Mouse (Mus musculus) lung, adult 2 months (tissue): Measurements from ENCODE around the gene Fbxo45. TPM values are rescaled to one million over a fixed set of nuclear protein-coding genes. Genes with fewer than 3 reads are reported as not detected.
"Not testable (repeated sequence)": the region's sequence is repeated elsewhere in the genome, so short reads cannot be mapped to it uniquely, and the experiment has no call there.

Experiments
- DNase-seq: peaks from one replicate; pipeline ENCODE4 v3.0.0; 2022
- H3K4me1 ChIP-seq: fragments of 200-500 bp; 2 replicates; pipeline ENCODE4 v1.6.1; 2011; ENCODE audit warnings: low read length; ENCODE audit not compliant: control insufficient read depth, insufficient read depth
- H3K4me3 ChIP-seq: fragments of 200-500 bp; replicated peaks from 2 replicates; pipeline ENCODE3; 2011; ENCODE audit warnings: low read depth, mild to moderate bottlenecking, control low read depth, low read length; ENCODE audit errors: extremely low read depth
- CTCF ChIP-seq: fragments of 200-500 bp; IDR thresholded peaks from 2 replicates; pipeline ENCODE4 v1.5.1; 2011; ENCODE audit warnings: mild to moderate bottlenecking, low read length, control low read depth; ENCODE audit not compliant: insufficient read depth
- POLR2A ChIP-seq: fragments of 200-500 bp; IDR thresholded peaks from 2 replicates; pipeline ENCODE4 v1.6.1; 2011; ENCODE audit warnings: low read depth, mild to moderate bottlenecking, control low read depth, low read length, borderline replicate concordance; ENCODE audit errors: extremely low read depth
- WGBS: fragments of 180-500 bp; shearing (Covaris S2); methylation state at CpG from one replicate; pipeline ENCODE4 v1.1.7; 2018; 5-methylcytosine and 5-hydroxymethylcytosine counted together
- polyA plus RNA-seq: library from polyadenylated mRNA; depleted of rRNA; stranded (reverse); fragments of >200 nt; gene quantifications from 2 replicates; pipeline ENCODE4 v1.2.3, GENCODE M21; 2012; rRNA removed

Fbxo45 gene
- polyA plus RNA-seq, result 3.7 and 5.2 TPM in 2 replicates

- 1% methylated on average over 47 of the region's 48 CpGs for WGBS
- peak within 1 kb of the TSS; percentile 77 for H3K4me3 ChIP-seq
- TF ChIP-seq POLR2A (peak; percentile 89), CTCF (no peak)
- peak; percentile 96 for DNase-seq
- H3K4me1 ChIP-seq, result no peaks in the 10 kb centered on the region; the same call in 1 of the 2 replicates
Measured at GRCm38 (mm10) chr16:32246952-32247370, at the start of gene Fbxo45, which contains the start of gene Wdr53. Gene Fbxo45, minus strand, starts transcription at chr16:32247158. Gene Wdr53, plus strand, starts transcription at chr16:32247227.

- WGBS, result 96% methylated on average over 4 of the region's 4 CpGs
- no peak for DNase-seq
- TF ChIP-seq POLR2A (no peak), CTCF (no peak)
- Histone ChIP-seq H3K4me1 (no peaks in the 10 kb centered on the region), H3K4me3 (no peak overlapping the region)
Measured at GRCm38 (mm10) chr16:32291821-32292220, 44.9 kb upstream of the Fbxo45 start.

- DNase-seq, result no peak
- no peak overlapping the region for H3K4me3 ChIP-seq
- H3K4me1 ChIP-seq, result peaks cover 6% of the 10 kb centered on the region
- TF ChIP-seq CTCF (no peak), POLR2A (no peak)
Measured at GRCm38 (mm10) chr16:32282608-32283007, 35.6 kb upstream of the Fbxo45 start.

- no peak for DNase-seq
- H3K4me3 ChIP-seq, result no peak overlapping the region
- H3K4me1 ChIP-seq, result peaks cover 11% of the 10 kb centered on the region
- WGBS, result 98% methylated on average over 8 of the region's 8 CpGs
- no peak for TF ChIP-seq CTCF
- TF ChIP-seq POLR2A, result no peak
Measured at GRCm38 (mm10) chr16:32280211-32280610, 33.3 kb upstream of the Fbxo45 start.

GRCm38 (mm10) chr16:32278396-32278795 is 31.4 kb upstream of the Fbxo45 start:
- no peak for DNase-seq
- Histone ChIP-seq H3K4me3 (peak overlapping the region; percentile 84), H3K4me1 (peaks cover 11% of the 10 kb centered on the region)
- WGBS, result 27% methylated on average over 7 of the region's 7 CpGs
- TF ChIP-seq CTCF, result no peak
- no peak for TF ChIP-seq POLR2A

GRCm38 (mm10) chr16:32277308-32278256 is 30.6 kb upstream of the Fbxo45 start, which contains the start of gene Rnf168:
Gene Rnf168, plus strand, starts transcription at chr16:32277459.
- TF ChIP-seq CTCF (no peak), POLR2A (peak; percentile 71; the same call in 1 of the 2 replicates)
- peak within 1 kb of the TSS; percentile 84 for H3K4me3 ChIP-seq
- WGBS, result under 1% methylated on average over 75 of the region's 75 CpGs
- peaks cover 11% of the 10 kb centered on the region for H3K4me1 ChIP-seq
- DNase-seq, result peak; percentile 93

GRCm38 (mm10) chr16:32275830-32276229 is 28.9 kb upstream of the Fbxo45 start:
- DNase-seq, result no peak
- 67% methylated on average over 1 of the region's 1 CpGs for WGBS

GRCm38 (mm10) chr16:32275041-32275440 is 28.1 kb upstream of the Fbxo45 start:
- Histone ChIP-seq H3K4me1 (peaks cover 9% of the 10 kb centered on the region), H3K4me3 (no peak overlapping the region)
- no peak for DNase-seq
- TF ChIP-seq CTCF, result no peak
- 81% methylated on average over 6 of the region's 6 CpGs for WGBS

More at GRCm38 (mm10) chr16:32275830-32276229, 28.9 kb upstream of the Fbxo45 start:
- Histone ChIP-seq H3K4me3 (no peak overlapping the region), H3K4me1 (peaks cover 9% of the 10 kb centered on the region)
- TF ChIP-seq POLR2A (no peak), CTCF (no peak)

GRCm38 (mm10) chr16:32273338-32273737 is 26.4 kb upstream of the Fbxo45 start:
- H3K4me1 ChIP-seq, result peaks cover 6% of the 10 kb centered on the region
- no peak for TF ChIP-seq POLR2A
- TF ChIP-seq CTCF, result peak; percentile 47
- DNase-seq, result no peak
- H3K4me3 ChIP-seq, result no peak overlapping the region
- WGBS, result 60% methylated on average over 9 of the region's 9 CpGs

GRCm38 (mm10) chr16:32271291-32271690 is 24.3 kb upstream of the Fbxo45 start, which contains the start of gene Smco1:
Gene Smco1, plus strand, starts transcription at chr16:32271468.
- no peak for DNase-seq
- no peak for TF ChIP-seq CTCF
- no peak for TF ChIP-seq POLR2A
- Histone ChIP-seq H3K4me1 (no peaks in the 10 kb centered on the region), H3K4me3 (no peak within 1 kb of the TSS)
- 81% methylated on average over 11 of the region's 11 CpGs for WGBS

GRCm38 (mm10) chr16:32264225-32264624 is 17.3 kb upstream of the Fbxo45 start:
- not testable (repeated sequence) for H3K4me3 ChIP-seq, H3K4me1 ChIP-seq, DNase-seq
- WGBS, result 92% methylated on average over 2 of the region's 2 CpGs
